Mouse (Mus musculus): Measurements from ENCODE around the gene Prdm5.

Prdm5 gene

GRCm38 (mm10) chr6:65935566-65936281, 156.9 kb downstream of the Prdm5 start:
- DNase-seq: no peak

GRCm38 (mm10) chr6:65950492-65950891, 171.7 kb downstream of the Prdm5 start:
- DNase-seq: no peak

GRCm38 (mm10) chr6:65952309-65952708, 173.5 kb downstream of the Prdm5 start, which contains the start of gene 4930544G11Rik:
4930544G11Rik (plus strand) TSS chr6:65952609.
- DNase-seq: no peak

GRCm38 (mm10) chr6:65969386-65970111, 190.8 kb downstream of the Prdm5 start:
- DNase-seq: no peak

GRCm38 (mm10) chr6:65970410-65970809, 191.6 kb downstream of the Prdm5 start:
- DNase-seq: no peak
